Mouse (Mus musculus): ENCODE data around the gene Cyp4f15.
"Not testable (repeated sequence)": the region's sequence is repeated elsewhere in the genome, so short reads cannot be mapped to it uniquely, and the experiment has no call there.

Gene Cyp4f15

DNA sequence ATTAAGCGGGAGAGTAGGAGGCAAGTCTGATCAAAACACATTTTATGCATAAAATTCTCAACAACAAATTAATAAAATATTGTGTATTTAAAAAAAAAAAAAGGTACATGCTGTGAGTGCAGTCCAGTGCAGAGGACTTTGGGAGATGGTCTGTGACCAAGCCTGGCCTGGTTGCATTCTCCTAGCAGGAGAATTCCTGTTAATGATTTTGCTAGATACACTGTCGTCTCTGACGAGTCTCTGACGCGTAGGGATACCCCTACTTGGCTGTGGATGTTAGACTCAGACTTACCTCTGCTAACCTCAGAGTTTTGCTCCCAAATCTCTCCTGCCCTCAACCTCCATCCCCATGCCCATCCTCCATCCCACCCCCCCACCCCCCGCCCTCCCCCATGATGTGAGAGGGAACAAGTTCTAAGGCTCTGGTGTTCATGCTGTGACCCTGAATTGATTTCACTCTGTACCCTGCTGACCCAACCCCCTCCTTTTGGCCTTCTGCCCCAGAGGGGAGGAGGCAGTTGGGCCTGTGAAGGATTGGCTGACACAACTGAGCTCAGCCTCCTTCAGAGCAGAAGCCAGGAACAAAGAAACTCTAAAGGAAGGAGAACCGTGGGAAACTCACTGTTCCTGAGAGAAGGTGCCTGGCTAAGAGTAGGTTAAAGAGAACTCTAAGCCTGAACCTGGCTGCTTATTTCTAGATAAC is at the start of gene Cyp4f15:
Cyp4f15 (plus strand) TSS at position 580 of the 703 bp plus-strand sequence.
- DNase-seq (ENCODE audit: low read depth in 1 of 2, low spot score in 2 of 2): no peak

DNA sequence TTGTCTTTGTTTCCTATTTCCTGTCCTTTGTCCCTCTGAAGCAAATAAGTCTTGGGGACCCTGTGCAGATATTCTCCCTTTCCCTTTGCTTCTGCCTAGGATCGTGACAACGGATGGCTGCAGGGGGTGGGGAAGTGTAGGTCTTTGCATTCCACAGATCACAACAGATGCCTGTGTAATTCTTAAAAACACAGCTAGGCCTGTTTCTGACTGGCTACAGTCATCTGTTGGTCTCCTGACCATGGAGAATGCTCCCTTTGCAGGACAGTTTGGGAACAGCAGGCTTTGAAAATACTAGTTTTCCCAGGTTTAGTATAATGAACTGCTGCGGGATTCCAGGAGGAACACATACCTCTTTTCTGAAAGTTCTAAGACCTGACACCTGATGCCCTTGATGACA is 49.1 kb upstream of the Cyp4f15 start:
- DNase-seq (ENCODE audit: low read depth in 1 of 2, low spot score in 2 of 2): no peak

DNA sequence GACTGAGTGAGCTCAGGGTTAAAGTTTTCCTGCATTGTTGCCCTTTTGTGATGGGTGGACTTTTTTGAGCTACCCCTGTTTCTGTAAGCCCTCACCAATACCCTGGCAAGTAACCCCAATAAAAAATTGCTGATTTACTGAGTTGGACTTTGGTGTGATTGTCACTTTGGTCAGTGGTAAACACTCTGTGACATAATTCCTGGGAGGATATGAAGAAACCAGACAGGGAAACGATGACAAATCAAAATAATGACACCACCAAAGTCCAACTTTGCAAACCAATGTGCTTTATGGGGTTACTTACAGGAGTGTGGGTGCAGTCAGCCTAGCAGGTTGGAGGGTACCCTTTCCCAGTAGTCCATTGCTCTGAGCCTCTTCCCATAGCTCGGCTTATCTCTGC is 48.3 kb upstream of the Cyp4f15 start:
- no peak for DNase-seq (ENCODE audit: low read depth in 1 of 2, low spot score in 2 of 2)

DNA sequence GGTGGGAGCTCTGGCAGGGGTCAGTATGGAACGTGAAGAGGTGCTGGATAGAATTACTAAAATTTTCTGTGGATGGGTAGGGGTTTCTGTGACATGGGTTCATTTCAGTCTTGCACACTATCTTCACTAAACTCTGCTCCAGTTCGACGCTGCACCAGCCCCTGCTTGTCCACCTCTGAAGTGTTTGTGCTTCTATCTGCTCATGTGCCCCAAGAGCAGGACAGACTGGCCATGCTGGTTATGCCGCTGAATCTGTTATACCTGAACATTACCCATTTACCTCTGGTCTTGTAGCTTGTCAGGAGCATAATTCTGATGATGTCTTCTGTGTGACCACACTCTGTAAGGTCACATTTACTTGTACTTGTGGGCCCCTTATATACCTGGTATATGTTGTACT is 38.8 kb upstream of the Cyp4f15 start:
- no peak for DNase-seq (ENCODE audit: low read depth in 1 of 2, low spot score in 2 of 2)

DNA sequence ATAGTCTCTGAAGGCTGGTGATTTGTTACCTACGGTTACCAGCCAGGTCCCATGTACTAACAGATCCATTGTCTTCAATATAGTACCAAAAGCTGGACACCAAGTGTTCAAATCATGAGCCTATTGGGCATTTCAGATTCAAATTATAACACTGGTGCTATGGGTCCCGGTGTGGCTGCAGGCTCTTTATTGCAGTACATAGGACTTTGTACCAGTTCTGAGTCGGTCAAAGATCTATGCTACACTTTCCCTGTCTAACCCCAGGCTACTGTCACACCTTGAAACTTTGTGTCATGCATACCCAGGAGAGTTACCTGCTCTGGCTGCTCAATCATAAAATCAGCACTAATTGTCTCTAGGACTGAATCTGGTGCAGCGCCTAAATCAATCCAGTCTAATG is 31.6 kb upstream of the Cyp4f15 start:
- DNase-seq (ENCODE audit: low read depth in 1 of 2, low spot score in 2 of 2): no peak

DNA sequence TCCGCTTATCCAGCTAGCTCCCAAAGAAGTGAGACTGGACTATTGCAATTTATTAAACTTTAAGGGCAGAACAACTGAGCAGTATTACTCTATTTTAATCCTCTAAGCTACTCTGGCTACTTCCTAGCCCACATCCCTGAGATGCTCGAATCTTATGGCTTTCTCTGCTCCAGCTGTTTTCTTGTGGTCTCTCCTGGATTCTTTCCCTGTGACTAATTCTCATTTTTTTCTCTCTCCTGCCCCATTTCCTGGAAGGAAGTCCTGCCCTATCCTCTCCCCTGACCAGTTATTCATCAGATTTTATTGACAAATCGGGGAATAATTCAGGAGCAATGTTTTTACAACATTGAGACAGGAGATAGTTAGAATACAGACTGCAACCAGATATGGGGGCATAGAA is 28.4 kb upstream of the Cyp4f15 start:
- no peak for DNase-seq (ENCODE audit: low read depth in 1 of 2, low spot score in 2 of 2)

DNA sequence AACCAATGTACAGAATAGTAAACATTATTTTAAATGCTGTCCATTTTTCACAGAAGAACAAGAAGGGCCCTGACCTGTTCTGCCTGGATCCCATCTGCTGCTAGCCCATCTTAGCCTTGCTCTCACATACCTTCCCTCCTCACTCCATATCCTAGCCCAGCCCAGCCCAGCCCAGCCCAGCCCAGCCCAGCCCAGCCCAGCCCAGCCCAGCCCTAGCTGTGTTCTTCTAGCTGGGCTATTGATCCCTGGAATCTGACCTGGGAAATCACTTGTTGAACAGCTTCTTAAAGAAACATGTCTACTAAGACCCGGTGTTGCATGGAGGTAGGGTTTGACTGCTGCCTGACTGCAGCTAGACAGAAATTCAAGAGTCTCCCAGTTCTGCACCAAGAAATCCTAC is 27.2 kb upstream of the Cyp4f15 start:
- no peak for DNase-seq (ENCODE audit: low read depth in 1 of 2, low spot score in 2 of 2)

DNA sequence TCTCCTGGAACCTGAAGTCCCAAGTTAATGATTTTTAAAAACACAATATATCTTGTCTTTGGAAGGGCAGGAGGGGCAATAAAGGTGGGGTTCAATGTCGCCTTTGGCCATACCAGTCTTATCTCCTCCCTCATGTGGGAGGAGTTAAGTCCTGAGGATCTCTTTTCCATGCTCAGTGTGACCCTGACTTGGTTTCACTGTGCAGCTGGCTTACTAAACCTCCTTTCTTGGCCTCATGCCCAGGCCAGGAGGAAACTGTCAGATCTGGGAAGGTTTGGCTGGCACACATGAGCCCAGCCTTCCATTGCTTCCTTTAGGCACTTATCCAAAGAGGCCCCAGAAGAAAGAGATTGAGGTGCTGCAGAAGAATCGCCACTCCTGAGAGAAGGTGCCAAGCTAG is 26.7 kb upstream of the Cyp4f15 start, which contains the start of gene Cyp4f40:
Cyp4f40 (plus strand) TSS at position 189 of the 400 bp plus-strand sequence.
- DNase-seq (ENCODE audit: low read depth in 1 of 2, low spot score in 2 of 2): no peak

DNA sequence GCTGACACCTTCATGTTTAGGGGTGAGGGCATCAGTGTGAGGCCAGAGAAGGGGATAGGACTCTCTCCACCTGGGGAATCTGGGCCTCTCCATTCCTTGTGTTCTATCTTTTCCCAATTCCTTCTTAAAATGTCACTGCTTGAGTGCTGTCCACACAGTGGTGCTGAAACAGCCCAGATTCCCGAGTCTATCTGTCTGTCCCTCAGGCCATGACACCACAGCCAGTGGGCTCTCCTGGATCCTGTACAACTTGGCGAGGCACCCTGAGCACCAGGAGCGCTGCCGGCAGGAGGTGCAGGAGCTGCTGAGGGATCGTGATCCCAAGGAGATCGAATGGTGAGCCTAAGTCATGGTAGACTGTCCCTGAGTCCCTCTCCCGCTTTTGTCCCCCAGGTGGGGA is 11.5 kb upstream of the Cyp4f15 start:
- DNase-seq (ENCODE audit: low read depth in 1 of 2, low spot score in 2 of 2): no peak

DNA sequence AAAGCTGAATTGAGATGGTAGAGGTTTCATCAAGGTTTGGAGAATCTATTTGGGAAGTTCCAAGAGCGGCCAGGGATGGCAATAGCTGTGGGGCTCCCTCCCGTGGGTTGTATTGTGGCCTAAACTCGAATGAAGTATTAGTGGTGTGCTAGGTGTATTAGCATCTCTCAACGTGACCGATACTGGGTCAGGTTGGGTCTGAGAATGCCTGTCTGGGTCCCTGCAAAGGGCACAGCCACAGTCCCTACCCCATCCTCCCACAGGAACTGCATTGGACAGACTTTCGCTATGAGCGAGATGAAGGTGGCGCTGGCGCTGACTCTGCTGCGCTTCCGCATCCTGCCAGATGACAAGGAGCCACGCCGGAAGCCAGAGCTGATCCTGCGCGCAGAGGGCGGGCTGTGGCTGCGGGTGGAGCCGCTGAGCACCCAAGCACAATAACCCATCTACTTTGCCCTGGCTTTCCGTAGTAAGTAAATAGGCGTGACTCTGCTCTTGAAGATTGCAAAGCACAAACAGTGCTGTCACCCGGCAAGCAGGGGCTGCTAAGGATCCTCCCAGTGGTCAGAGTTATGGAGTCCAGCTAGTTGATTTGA is 9.3 kb upstream of the Cyp4f15 start:
- no peak for DNase-seq (ENCODE audit: low read depth in 1 of 2, low spot score in 2 of 2)

DNA sequence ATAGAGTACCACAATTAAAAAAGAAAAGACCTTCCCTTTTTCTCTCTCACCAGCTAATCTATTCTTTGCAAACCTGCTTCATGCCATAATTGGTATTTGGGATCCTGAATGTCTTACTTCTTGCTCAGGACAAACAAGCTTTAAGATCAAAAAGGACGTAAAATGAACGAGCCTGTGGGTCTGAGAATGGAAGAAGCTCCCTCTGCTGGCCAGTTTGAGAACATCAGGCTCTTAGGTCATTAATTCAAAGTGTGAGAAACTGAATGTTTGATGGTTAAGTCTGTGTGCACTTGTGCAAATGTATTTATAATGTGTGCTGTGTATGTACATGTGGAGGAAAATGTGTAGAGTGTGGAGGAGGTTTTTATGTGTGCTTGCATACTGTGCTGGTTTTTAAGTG is 5.0 kb upstream of the Cyp4f15 start:
- peak; percentile 2 to 22 for DNase-seq (ENCODE audit: low read depth in 1 of 2, low spot score in 2 of 2)

DNA sequence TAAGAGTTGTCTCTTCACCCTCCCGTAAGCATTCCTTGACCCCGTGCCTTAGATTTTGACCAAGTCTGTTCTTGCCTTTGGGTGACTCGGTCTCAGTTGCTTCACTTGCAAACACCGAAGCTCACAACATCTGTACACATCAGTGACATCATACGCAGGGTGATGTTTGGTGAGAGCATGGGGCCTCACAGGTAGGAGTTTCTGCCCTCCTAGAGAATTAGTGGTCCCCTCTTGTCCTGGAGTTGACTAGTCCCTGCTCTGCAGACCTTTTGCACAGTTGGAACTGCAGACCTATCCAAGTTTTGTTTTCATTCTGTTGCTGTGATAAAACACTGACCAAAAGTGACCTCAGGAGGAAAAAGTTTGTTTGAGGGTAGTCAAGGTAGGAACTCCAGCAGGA is 1.3 kb downstream of the Cyp4f15 start:
- no peak for DNase-seq (ENCODE audit: low read depth in 1 of 2, low spot score in 2 of 2)

DNA sequence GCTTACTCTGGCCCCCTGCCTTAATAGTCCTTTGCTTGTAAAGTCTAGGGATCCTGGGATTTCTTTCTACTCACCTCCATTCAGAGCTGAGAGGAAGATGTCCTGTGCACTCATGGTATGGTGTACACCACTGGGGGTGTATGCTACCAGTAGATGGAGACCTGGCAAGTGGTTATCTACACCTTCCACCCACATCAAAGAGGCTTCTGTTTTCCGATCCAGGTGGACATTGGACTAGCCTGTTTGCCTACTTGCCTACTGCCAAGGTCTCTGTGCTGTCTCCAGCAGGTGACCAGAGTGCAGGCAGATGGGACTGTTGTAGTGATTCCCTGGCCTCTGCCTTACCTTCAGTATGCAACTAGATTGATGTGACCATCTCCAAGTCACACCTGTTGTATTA is 5.5 kb downstream of the Cyp4f15 start:
- no peak for DNase-seq (ENCODE audit: low read depth in 1 of 2, low spot score in 2 of 2)

DNA sequence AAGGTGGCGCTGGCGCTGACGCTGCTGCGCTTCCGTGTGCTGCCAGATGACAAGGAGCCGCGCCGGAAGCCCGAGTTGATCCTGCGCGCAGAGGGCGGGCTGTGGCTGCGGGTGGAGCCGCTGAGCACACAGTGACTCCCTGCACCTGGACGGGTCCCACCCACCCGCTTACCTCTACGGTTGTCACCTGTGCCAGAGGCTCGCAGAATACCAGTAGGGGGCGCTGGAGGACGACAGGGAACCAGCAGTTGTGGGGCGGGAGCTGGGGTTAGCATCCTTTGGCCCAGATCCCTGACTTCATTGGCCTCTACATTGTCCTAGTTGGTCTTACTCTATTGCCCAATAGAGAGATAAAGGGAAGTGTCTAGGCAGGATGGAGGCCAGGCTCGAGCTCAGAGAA is 17.4 kb downstream of the Cyp4f15 start:
- no peak for DNase-seq (ENCODE audit: low read depth in 1 of 2, low spot score in 2 of 2)

DNA sequence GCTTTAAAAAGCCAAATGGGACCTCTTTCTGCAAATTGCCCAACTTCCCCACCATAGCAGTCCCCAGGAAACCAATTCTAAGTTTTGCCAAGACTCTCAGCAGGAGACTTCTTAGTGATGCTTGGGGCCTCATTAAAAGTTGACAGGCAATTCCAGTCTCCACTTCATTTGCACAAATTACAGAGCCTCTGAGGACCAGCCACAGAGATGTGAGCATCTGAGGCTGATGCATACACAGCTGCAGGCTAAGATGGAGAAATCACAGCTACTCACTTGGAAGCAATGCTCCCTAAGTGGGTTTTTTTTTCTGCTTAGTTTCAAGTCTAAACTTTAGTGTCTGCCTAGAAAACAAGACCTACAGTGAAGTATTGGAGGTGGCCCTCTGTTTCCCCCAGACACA is 25.1 kb downstream of the Cyp4f15 start:
- not testable (repeated sequence) for DNase-seq (ENCODE audit: low read depth in 1 of 2, low spot score in 2 of 2)

DNA sequence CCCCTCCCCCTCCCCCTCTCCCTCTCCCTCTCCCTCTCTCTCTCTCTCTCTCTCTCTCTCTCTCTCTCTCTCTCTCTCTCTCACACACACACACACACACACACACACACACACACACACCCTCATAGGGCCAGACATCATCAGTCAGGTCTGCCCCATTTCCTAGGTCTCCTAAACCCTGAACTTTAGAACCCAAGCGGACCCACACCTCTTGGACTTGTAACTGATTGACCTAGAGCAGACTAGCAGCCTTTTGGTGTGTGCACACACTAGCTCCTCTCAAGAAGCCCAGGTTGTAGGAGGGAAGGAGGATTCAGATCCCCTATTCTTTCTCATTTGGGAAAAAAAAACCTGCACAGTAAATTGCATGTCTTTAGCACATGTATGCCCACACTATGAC is 36.7 kb downstream of the Cyp4f15 start:
- not testable (repeated sequence) for DNase-seq (ENCODE audit: low read depth in 1 of 2, low spot score in 2 of 2)

DNA sequence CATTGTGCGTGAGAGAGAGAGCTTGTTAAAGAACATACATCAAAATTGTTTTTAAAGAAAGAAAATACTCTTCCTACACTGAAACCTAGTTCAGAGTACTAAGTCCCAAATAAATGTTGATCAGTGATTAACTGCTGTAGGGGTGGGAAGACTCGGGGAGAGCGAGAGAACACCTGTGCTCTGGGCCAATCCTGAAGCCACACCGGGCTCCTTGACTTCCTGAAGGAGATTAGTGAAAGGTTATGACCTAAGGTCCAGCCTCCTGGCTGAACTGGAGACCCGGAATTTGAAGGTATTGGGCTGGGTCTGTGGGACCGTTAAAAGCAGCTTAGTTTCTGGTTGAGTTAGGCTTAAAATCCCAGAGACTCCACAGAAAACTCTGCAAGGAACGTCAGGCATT is 37.3 kb downstream of the Cyp4f15 start:
- DNase-seq (ENCODE audit: low read depth in 1 of 2, low spot score in 2 of 2): no peak

DNA sequence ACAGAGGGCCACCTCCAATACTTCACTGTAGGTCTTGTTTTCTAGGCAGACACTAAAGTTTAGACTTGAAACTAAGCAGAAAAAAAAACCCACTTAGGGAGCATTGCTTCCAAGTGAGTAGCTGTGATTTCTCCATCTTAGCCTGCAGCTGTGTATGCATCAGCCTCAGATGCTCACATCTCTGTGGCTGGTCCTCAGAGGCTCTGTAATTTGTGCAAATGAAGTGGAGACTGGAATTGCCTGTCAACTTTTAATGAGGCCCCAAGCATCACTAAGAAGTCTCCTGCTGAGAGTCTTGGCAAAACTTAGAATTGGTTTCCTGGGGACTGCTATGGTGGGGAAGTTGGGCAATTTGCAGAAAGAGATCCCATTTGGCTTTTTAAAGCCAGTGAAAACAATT is 40.9 kb downstream of the Cyp4f15 start:
- not testable (repeated sequence) for DNase-seq (ENCODE audit: low read depth in 1 of 2, low spot score in 2 of 2)

DNA sequence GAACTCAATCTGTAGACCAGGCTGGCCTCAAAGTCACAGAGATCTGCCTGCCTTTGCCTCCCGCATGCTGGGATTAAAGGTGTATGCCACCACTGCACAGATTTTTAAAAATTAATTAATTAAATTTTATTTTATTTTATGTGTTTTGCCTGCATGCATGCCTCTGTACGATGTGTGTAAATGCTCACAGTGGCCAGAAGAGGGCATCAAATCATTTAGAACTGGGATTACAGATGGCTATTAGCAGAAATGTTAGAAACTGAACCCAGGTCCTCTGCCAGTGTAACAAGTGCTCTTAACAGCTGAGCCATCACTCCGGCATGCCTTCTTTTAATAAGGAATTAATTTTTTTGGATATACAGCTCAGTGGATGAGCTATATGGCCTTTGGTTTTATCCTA is 43.6 kb downstream of the Cyp4f15 start:
- DNase-seq (ENCODE audit: low read depth in 1 of 2, low spot score in 2 of 2): no peak

DNA sequence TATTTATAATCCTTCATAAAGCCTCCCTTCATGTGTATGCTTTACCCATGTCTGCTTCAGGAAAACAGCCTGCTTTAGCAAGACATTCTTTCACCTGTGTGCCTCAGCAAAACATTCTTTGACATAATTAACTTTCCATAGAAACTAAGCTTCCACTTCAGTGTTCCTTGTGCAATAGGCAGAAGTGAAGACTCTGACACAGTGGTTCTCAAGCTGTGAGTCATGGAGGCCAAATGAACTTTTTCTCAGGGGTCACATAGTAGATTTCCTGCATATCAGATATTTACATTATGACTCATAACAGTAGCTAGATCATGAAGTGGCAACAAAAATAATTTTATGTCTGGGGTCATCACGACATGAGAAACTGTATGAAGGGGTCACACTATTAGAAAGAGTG is 53.0 kb downstream of the Cyp4f15 start:
- no peak for DNase-seq (ENCODE audit: low read depth in 1 of 2, low spot score in 2 of 2)

DNA sequence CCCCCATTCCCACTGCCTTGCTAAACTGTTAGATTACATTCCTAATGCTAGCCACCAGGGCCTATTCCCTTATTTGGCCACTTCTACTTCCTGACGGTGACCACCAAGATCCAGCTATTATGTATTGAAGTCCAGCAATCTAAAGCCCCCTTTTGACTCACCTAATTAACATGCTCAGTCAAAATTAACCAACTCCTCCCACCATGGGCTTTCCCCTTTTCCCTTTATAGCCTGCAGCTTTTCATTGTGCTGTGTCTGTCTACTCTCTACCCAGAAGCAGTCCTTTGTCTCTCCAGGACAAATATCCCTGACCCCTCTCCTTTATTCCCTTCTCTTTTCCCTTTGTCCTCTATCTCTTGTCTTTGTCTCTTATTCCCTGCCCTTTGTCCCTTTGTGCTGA is 55.6 kb downstream of the Cyp4f15 start:
- DNase-seq (ENCODE audit: low read depth in 1 of 2, low spot score in 2 of 2): no peak

DNA sequence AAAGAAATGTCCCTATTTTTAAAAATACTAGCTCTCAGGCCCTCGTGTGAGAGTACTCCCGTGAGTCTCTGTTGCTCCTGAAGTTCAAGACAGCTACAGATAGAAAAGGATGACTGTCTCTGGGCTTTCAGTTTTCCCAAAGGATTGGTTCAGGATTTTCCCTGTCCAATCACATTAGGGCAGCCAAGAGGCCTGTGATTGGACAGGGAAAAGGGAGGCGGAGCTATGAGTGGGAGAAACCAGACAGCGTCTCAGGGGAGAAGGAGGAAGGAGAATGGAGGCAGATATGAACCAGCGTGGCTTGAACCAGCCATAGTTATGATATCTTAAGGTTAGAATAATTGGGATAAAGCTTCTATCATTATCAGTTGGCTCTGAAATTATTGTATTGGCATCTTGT is 65.2 kb downstream of the Cyp4f15 start:
- no peak for DNase-seq (ENCODE audit: low read depth in 1 of 2, low spot score in 2 of 2)
